Mouse (Mus musculus): Measurements from ENCODE around the gene C130073F10Rik.
"Not testable (repeated sequence)": the region's sequence is repeated elsewhere in the genome, so short reads cannot be mapped to it uniquely, and the experiment has no call there.

- not testable (repeated sequence) for TF ChIP-seq CTCF (IDR thresholded peaks at IDR 0.05; ENCODE audit: control insufficient read depth, insufficient read depth, insufficient read length); MYOD1 (IDR thresholded peaks at IDR 0.05; ENCODE audit: control insufficient read depth, insufficient read length, low read depth); CEBPB (IDR thresholded peaks at IDR 0.05; ENCODE audit: low read depth); MAX (IDR thresholded peaks at IDR 0.05); USF1 (IDR thresholded peaks at IDR 0.05; ENCODE audit: low read depth); FOSL1 (IDR thresholded peaks at IDR 0.05; ENCODE audit: insufficient read depth, low read length, poor library complexity, severe bottlenecking); MYOG (IDR thresholded peaks at IDR 0.05; ENCODE audit: control insufficient read depth, extremely low read depth, insufficient read length)
Observed at GRCm38 (mm10) chr4:101875687-101876086, 17.9 kb downstream of the C130073F10Rik start.
